Mouse (Mus musculus): ENCODE data around the gene Tril. TPM values are rescaled to one million over a fixed set of nuclear protein-coding genes. Genes with fewer than 3 reads are reported as not detected.

Tril gene
- total and polyA plus RNA-seq, 3 experiments: not detected

DNA sequence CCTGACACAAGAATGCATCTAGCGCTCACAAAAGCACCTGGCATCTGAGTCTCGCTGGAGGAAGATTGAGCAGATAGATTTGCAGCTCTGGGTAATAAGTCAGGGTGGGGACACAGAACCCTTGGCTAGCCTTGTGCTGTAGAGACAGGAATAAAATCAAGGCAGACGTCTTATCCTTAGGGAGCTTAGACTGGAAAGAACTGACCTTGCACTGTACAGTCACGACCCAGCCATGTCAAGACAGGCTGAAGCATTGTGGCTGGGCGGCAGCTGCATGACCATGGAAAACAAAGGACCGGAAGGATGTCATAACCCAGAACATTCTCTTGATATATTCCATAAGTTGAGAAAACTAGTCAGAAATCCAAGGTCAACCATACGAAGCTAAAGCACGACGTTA is 11.8 kb downstream of the Tril start:
- dilution Hi-C loops (cut with MboI; ENCODE audit: extremely low pct_ligation_motif_present, extremely low pct_unique_long_range_greater_than_20kb, low sequenced_read_pairs): no loop called here
- no peaks in the 10 kb centered on the region for H3K36me3 ChIP-seq (replicated peaks in 1 of 2; ENCODE audit: control insufficient read depth in 1 of 2, insufficient read depth in 1 of 2, low read length in 1 of 2)
- H3K79me2 ChIP-seq (replicated peaks; ENCODE audit: control insufficient read depth, extremely low read depth, insufficient read depth, poor library complexity, severe bottlenecking): no peaks in the 10 kb centered on the region
- H3K27me3 ChIP-seq (replicated peaks): no peaks in the 10 kb centered on the region
- TF ChIP-seq POLR2A (IDR thresholded peaks at IDR 0.05; ENCODE audit: low read depth, low read length) (no peak), ETS1 (conservative IDR thresholded peaks at IDR 0.05; ENCODE audit: low read depth, low read length) (no peak), JUND (conservative IDR thresholded peaks at IDR 0.05; ENCODE audit: low read depth, low read length) (no peak), EP300 (IDR thresholded peaks at IDR 0.05; ENCODE audit: low read length) (no peak), RCOR1 (conservative IDR thresholded peaks at IDR 0.05; ENCODE audit: low read depth, low read length) (no peak), GABPA (IDR thresholded peaks at IDR 0.05; ENCODE audit: insufficient replicate concordance, low read depth, low read length) (no peak), ZC3H11A (IDR thresholded peaks at IDR 0.05; ENCODE audit: low read depth, low read length) (no peak), MEF2A (IDR thresholded peaks at IDR 0.05; ENCODE audit: borderline replicate concordance, low read depth, low read length) (no peak)
- DNase-seq (ENCODE audit: extremely low read depth): no peak
- H3K4me3 ChIP-seq (replicated peaks in 1 of 3; ENCODE audit: low read depth in 2 of 3, low read length in 2 of 3, poor library complexity in 1 of 3): no peak overlapping the region
- H3K9ac ChIP-seq (ENCODE audit: insufficient read depth, low read depth): no peak overlapping the region
- peaks cover 0 to 11% of the 10 kb centered on the region in 2 experiments; a peak in 2 of 4 replicates for H3K4me1 ChIP-seq (ENCODE audit: control insufficient read depth in 1 of 2, insufficient read depth in 2 of 2)
- no peak overlapping the region for H3K27ac ChIP-seq (ENCODE audit: insufficient read depth, low read depth)
- no peaks in the 10 kb centered on the region for H3K9me3 ChIP-seq (replicated peaks; ENCODE audit: low read length)
- in situ Hi-C loops (cut with MboI; ENCODE audit: low pct_ligation_motif_present, low pct_unique_long_range_greater_than_20kb, low sequenced_read_pairs): no loop called here
- no peak overlapping the region for H3K4me2 ChIP-seq (ENCODE audit: insufficient read depth, low read depth, poor library complexity, severe bottlenecking)

GRCm38 (mm10) chr6:53807185-53807584 is 13.4 kb downstream of the Tril start:
- no peaks in the 10 kb centered on the region for H3K27me3 ChIP-seq (replicated peaks)
- dilution Hi-C loops (cut with MboI; ENCODE audit: extremely low pct_ligation_motif_present, extremely low pct_unique_long_range_greater_than_20kb, low sequenced_read_pairs) (no loop called here), in situ Hi-C loops (cut with MboI; ENCODE audit: low pct_ligation_motif_present, low pct_unique_long_range_greater_than_20kb, low sequenced_read_pairs) (no loop called here)

GRCm38 (mm10) chr6:53806591-53807023 is 14.0 kb downstream of the Tril start:
- Histone ChIP-seq H3K36me3 (replicated peaks in 1 of 2; ENCODE audit: control insufficient read depth in 1 of 2, insufficient read depth in 1 of 2, low read length in 1 of 2) (no peaks in the 10 kb centered on the region), H3K9me3 (replicated peaks; ENCODE audit: low read length) (no peaks in the 10 kb centered on the region), H3K4me3 (replicated peaks in 1 of 3; ENCODE audit: low read depth in 2 of 3, low read length in 2 of 3, poor library complexity in 1 of 3) (no peak overlapping the region), H3K9ac (ENCODE audit: insufficient read depth, low read depth) (no peak overlapping the region), H3K79me2 (replicated peaks; ENCODE audit: control insufficient read depth, extremely low read depth, insufficient read depth, poor library complexity, severe bottlenecking) (no peaks in the 10 kb centered on the region), H3K27ac (ENCODE audit: insufficient read depth, low read depth) (no peak overlapping the region), H3K4me1 (ENCODE audit: control insufficient read depth in 1 of 2, insufficient read depth in 2 of 2) (peaks cover 7 to 27% of the 10 kb centered on the region in 2 experiments), H3K4me2 (ENCODE audit: insufficient read depth, low read depth, poor library complexity, severe bottlenecking) (no peak overlapping the region), H3K27me3 (replicated peaks) (no peaks in the 10 kb centered on the region)
- no peak for TF ChIP-seq USF2 (conservative IDR thresholded peaks at IDR 0.05; ENCODE audit: low read depth, low read length)
- no peak for TF ChIP-seq TBP (conservative IDR thresholded peaks at IDR 0.05; ENCODE audit: low read depth, low read length)
- no peak for TF ChIP-seq HCFC1 (IDR thresholded peaks at IDR 0.05; ENCODE audit: low read depth, low read length)
- no peak for TF ChIP-seq MAZ (IDR thresholded peaks at IDR 0.05; ENCODE audit: low read depth, low read length)
- TF ChIP-seq USF1 (IDR thresholded peaks at IDR 0.05; ENCODE audit: low read depth, low read length): no peak
- no peak for TF ChIP-seq MYC (IDR thresholded peaks at IDR 0.05; ENCODE audit: low read depth, low read length)
- TF ChIP-seq TCF12 (IDR thresholded peaks at IDR 0.05; ENCODE audit: low read depth, low read length): no peak
- TF ChIP-seq KAT2A (IDR thresholded peaks at IDR 0.05; ENCODE audit: insufficient replicate concordance, low read length): no peak
- TF ChIP-seq BHLHE40 (IDR thresholded peaks at IDR 0.05; ENCODE audit: low read depth, low read length): no peak
- no peak for TF ChIP-seq NRF1 (IDR thresholded peaks at IDR 0.05; ENCODE audit: low read depth, low read length)
- dilution Hi-C loops (cut with MboI; ENCODE audit: extremely low pct_ligation_motif_present, extremely low pct_unique_long_range_greater_than_20kb, low sequenced_read_pairs): no loop called here
- DNase-seq (ENCODE audit: extremely low read depth): no peak
- in situ Hi-C loops (cut with MboI; ENCODE audit: low pct_ligation_motif_present, low pct_unique_long_range_greater_than_20kb, low sequenced_read_pairs): no loop called here

More at GRCm38 (mm10) chr6:53807185-53807584, 13.4 kb downstream of the Tril start:
- Histone ChIP-seq H3K36me3 (replicated peaks in 1 of 2; ENCODE audit: control insufficient read depth in 1 of 2, insufficient read depth in 1 of 2, low read length in 1 of 2) (no peaks in the 10 kb centered on the region), H3K9ac (ENCODE audit: insufficient read depth, low read depth) (no peak overlapping the region), H3K79me2 (replicated peaks; ENCODE audit: control insufficient read depth, extremely low read depth, insufficient read depth, poor library complexity, severe bottlenecking) (no peaks in the 10 kb centered on the region), H3K4me2 (ENCODE audit: insufficient read depth, low read depth, poor library complexity, severe bottlenecking) (no peak overlapping the region), H3K4me3 (replicated peaks in 1 of 3; ENCODE audit: low read depth in 2 of 3, low read length in 2 of 3, poor library complexity in 1 of 3) (no peak overlapping the region), H3K27ac (ENCODE audit: insufficient read depth, low read depth) (no peak overlapping the region), H3K4me1 (ENCODE audit: control insufficient read depth in 1 of 2, insufficient read depth in 2 of 2) (peaks cover 4 to 21% of the 10 kb centered on the region in 2 experiments), H3K9me3 (replicated peaks; ENCODE audit: low read length) (no peaks in the 10 kb centered on the region)
- no peak for DNase-seq (ENCODE audit: extremely low read depth)
- no peak for TF ChIP-seq BHLHE40 (IDR thresholded peaks at IDR 0.05; ENCODE audit: low read depth, low read length)
- TF ChIP-seq CHD1 (IDR thresholded peaks at IDR 0.05; ENCODE audit: low read depth, low read length): no peak
